Mouse (Mus musculus): ENCODE measurements around the gene Chmp2a. TPM values are rescaled to one million over a fixed set of nuclear protein-coding genes. Genes with fewer than 3 reads are reported as not detected.
A peak's percentile ranks its signal among the peaks of the same experiment; 100 is the strongest.

The Chmp2a gene
- total RNA-seq, 1 experiment from 2014 or later = 173 TPM

DNA sequence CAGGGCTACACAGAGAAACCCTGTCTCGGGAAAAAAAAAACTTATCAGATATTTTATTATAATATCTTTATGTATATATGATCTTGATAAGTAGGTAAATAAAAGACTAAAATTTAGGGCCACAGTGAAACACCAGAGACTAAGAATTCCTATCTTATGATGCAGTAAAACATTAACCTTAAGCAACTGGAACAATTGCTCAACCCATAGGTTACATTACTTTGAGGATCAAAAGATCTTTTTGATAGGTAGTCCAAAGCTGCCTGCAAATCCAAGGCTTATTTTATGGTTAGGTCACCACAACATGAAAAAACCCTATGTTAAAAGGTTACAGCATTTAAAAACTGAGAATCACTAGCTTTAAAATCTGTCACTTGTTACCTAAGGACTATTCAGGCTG, 33.0 kb downstream of the Chmp2a start:
- no peak for DNase-seq

DNA sequence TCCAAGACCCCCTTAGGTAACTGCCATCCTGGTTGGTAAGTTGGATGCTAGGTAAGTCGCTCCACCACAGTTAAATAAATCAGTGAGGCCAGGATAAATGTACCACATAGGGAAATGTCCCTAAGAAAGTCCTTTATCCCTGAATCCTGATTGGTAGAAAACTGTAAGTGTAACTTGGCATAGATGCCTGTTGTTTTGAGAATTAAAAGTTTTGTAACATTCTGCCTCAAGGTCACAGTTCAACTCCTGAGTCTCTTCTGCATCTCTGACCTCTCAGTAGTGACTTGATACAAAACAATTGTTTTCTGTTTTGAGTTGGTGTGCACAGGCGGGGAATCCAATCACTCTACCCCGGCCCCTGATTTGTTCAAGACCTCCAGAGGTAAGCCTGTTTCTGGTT, 35.8 kb downstream of the Chmp2a start, which contains the start of gene Trim28:
Gene Trim28 (plus strand): TSS at position 264 of the 400 bp plus-strand sequence.
- DNase-seq = no peak

DNA sequence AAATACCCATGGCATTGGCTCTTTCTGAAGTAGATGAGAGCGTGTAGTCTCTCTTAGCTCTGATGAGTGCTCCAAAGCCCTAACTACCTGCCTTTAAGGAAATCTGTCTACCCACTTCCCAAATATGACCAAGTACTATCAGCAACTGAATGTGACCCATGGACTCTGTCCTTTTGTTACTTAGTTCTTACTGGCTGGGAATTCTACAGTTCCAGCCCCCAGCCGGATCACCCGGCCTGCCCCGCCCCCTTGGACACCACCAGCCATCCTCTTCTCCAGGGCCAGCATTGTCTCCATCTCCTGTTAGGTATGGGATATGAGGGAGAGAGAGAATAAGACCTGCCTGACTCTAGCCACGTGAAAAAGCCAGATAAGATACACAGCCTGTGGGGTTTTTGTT, 36.6 kb downstream of the Chmp2a start, which contains the start of gene Slc27a5:
Gene Slc27a5 (minus strand): TSS at position 140 of the 400 bp plus-strand sequence.
- no peak for DNase-seq

DNA sequence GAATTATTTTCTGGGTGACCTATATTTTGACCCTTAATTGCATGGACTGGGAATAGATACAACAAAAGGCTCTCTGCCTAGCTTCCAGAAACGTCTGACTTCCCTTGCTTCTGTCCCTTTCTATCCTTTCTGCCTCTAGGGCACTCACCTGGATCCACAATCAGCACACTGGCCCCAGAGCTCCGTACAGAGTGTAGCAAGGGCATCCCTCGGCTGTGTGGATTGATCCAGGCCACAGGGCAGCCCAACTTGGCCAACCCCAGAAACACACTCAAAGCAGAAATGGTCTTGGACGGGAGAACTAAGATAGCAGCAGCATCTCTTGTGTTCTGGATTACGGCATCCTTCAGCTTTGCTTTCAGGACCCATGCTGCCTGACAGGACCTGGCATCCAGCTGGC, 37.4 kb downstream of the Chmp2a start:
- no peak for DNase-seq

DNA sequence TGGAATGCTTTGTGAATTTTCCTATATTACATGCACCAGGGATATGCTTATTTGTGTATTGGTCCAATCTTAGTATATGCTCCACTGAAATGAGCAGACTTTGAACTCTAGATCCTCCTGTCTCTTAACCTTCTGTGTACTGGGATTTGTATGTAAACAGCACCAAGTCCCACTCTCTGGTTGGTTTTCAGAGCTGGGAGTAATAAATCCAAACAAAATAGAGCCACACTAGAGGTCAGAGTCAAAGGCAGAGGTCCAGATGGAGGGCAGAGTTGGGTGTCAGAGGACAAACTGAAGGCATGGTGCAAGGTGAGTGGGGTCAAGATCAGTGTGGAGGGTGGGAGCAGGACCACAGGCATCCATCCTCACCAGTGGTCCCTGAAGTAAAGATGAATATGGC, 38.7 kb downstream of the Chmp2a start:
- no peak for DNase-seq

DNA sequence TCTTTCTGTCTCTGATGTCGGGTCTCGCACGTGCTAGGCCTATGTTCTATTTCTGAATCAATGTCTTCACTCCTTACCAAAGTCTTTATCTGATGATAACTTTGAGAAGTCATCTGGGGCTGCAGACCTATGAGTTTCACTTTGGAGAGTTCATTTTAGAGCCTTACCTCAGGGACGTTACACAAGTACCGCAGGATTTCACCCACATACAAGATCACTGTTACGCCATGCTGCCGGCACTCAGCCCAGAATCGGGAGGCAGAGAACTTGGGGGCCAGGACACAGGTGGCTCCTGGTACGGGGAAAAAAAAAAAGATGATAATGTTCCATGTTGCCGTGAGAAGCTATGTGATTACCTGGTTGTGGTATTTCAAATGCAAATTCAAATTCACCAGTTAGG, 41.5 kb downstream of the Chmp2a start:
- DNase-seq = peak; percentile 26

DNA sequence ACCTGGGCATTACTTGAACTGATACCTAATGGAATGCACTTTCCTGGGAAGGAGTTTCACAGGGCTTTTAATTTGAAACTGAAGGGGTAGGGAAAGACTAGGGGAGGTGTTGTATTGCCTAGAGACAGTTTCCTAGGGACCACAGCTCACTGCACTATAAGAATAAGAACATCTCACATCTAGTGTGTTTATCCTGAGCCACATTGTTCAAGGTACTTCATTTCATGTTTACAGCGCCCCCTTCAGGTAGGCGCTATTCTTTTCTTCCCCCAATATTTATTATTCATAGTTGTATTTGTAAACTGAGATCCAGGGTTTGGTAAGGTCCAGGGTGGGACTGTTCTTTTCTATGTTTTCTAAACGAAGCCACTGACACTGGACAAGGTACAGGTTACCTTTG, 42.4 kb downstream of the Chmp2a start:
- DNase-seq = peak; percentile 68

DNA sequence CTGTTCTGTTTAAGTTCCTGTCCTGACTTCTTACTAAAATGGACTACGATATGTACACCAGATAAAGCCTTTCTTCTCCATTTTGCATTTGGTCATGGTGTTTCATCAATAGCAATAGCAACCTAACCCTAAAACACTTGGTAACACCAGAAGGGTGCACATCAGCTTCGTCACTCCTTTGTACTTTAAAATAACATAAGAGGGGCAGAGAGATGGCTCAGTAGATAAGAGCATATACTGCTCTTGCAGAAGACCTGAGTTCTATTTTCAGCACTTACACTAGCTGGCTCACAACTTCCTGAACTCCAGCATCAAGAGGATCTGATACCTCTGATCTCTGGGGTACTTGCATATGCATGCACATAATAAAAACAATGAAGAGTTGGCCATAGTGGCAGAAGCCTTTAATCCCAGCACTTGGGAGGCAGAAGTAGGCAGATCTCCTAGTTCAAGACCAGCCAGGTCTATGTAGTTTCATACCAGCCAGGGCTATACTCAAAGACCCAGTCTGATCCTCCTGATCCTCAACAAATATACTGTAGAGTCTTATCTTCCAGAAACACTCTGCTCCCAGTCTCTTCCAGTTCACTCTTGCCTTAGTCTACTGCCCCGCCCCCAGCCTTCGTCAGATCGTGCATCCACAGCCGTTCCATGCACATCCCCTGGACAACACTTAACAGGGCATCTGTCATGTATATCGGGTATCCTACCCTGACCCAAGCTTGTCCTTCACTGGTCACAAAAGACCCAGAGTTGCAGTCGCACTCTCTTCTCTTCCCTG, 47.0 kb downstream of the Chmp2a start:
- DNase-seq = no peak

DNA sequence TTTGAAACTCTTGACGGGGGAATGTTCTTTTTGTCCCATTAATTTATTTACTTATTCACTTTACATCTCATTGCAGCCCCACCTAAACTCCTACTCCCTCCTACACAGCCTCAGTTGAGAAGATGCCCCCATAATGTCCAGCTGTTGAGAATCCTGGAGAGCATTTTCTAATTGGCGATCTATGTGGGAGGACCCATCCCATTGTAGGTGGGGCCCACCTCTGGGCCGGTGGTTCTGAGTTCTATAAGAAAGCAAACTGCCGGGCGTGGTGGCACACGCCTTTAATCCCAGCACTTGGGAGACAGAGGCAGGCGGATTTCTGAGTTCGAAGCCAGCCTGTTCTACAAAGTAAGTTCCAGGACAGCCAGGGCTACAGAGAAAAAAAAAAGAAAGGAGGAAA, 47.7 kb downstream of the Chmp2a start:
- no peak for DNase-seq

DNA sequence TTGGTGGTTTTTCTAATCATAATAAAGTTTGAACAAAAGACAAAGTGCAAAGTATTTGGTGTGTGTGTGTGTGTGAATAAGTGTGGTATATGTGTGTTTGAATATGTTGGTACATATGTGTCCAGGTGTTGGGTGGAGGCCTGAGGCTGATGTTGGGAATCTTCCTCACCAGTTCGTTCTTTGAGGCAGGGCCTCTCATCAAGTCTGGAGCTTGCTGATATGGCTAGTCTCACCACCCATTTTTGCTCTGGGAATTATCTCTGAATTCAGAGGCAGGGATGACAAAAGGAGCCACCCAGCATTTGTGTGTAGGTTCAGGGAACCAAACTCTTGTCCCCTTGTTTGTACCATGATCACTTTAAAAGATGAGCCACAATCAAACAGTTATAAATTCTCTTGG, 48.9 kb downstream of the Chmp2a start:
- no peak for DNase-seq

Other genes starting within 250 kb of the Chmp2a start
- 2.8 and 3.7 TPM in 2 replicates for gene Zscan18, start 231.2 kb downstream of the Chmp2a start, total RNA-seq (2021)
- gene Zfp329, start 215.9 kb downstream of the Chmp2a start, total RNA-seq (2021) = 9.0 and 11.8 TPM in 2 replicates
- gene Zfp110, start 200.0 kb downstream of the Chmp2a start, total RNA-seq (2021) = 22.8 and 23.2 TPM in 2 replicates
- 3.7 and 4.7 TPM in 2 replicates for gene Zfp128, start 153.6 kb downstream of the Chmp2a start, total RNA-seq (2021)
- gene Zscan22, start 137.0 kb downstream of the Chmp2a start, total RNA-seq (2021) = 11.0 and 12.5 TPM in 2 replicates
- gene Rps5, start 112.5 kb downstream of the Chmp2a start, total RNA-seq (2021) = 842 and 996 TPM in 2 replicates
- gene Rnf225, start 107.4 kb downstream of the Chmp2a start, total RNA-seq (2021) = 0.41 and 0.52 TPM in 2 replicates
- 8.0 and 9.5 TPM in 2 replicates for gene Zfp324, start 69.0 kb downstream of the Chmp2a start, total RNA-seq (2021)
- 6.0 and 7.2 TPM in 2 replicates for gene Zfp446, start 57.0 kb downstream of the Chmp2a start, total RNA-seq (2021)
- gene Slc27a5, start 36.6 kb downstream of the Chmp2a start, total RNA-seq (2021) = 2.6 and 51.1 TPM in 2 replicates
- gene Trim28, start 35.7 kb downstream of the Chmp2a start, total RNA-seq (2021) = 247 and 252 TPM in 2 replicates
- 12.8 and 13.2 TPM in 2 replicates for gene Zbtb45, start 24.8 kb downstream of the Chmp2a start, total RNA-seq (2021)
- 191 and 201 TPM in 2 replicates for gene Ube2m, start 3.5 kb upstream of the Chmp2a start, total RNA-seq (2021)
- 2.6 and 3.4 TPM in 2 replicates for gene Mzf1, start 20.0 kb upstream of the Chmp2a start, total RNA-seq (2021)
- not detected in 2 replicates for gene Vmn1r85, start 60.4 kb upstream of the Chmp2a start, total RNA-seq (2021)
- gene Vmn1r86, start 85.1 kb upstream of the Chmp2a start, total RNA-seq (2021) = not detected in 2 replicates
- not detected in 2 replicates for gene Vmn1r87, start 105.3 kb upstream of the Chmp2a start, total RNA-seq (2021)
- gene Vmn1r88, start 124.8 kb upstream of the Chmp2a start, total RNA-seq (2021) = 0.11 and 0.19 TPM in 2 replicates
- not detected in 2 replicates for gene Vmn1r89, start 178.2 kb upstream of the Chmp2a start, total RNA-seq (2021)
- gene Lig1, start 242.5 kb upstream of the Chmp2a start, total RNA-seq (2021) = 27.4 and 30.2 TPM in 2 replicates
- gene Zswim9, start 243.9 kb upstream of the Chmp2a start, total RNA-seq (2021) = 7.4 and 10.0 TPM in 2 replicates